Mouse (Mus musculus) ES-E14 (cell line): ENCODE data around the gene Scarb1. TPM values are rescaled to one million over a fixed set of nuclear protein-coding genes. Genes with fewer than 3 reads are reported as not detected.

Experiments
- DNase-seq: peaks from one replicate; pipeline ENCODE4 v3.0.0-alpha.2; 2013; ENCODE audit warnings: low read depth, low spot score
- H3K27ac ChIP-seq: 2 replicates; pipeline ENCODE4 v1.5.1; 2012; ENCODE audit warnings: low read depth, mild to moderate bottlenecking, low read length, moderate library complexity, mixed read lengths; ENCODE audit not compliant: poor library complexity, insufficient read depth, severe bottlenecking
- H3K36me3 ChIP-seq: 2 replicates; pipeline ENCODE4 v1.6.1; 2012; ENCODE audit warnings: mild to moderate bottlenecking, low read length, moderate library complexity, mixed read lengths; ENCODE audit not compliant: control insufficient read depth, poor library complexity, insufficient read depth, severe bottlenecking
- H3K4me1 ChIP-seq, 2 experiments: fragments of 150-350 bp in 1 of 2; sonication (generic) in 1 of 2; 2 replicates each; pipeline ENCODE4 v1.6.1; 2012; ENCODE audit warnings: low read length in 2 of 2, mild to moderate bottlenecking in 1 of 2, mixed read lengths in 1 of 2; ENCODE audit not compliant: control insufficient read depth in 2 of 2, insufficient read depth in 2 of 2, poor library complexity in 1 of 2
- H3K4me3 ChIP-seq, 2 experiments: fragments of 150-350 bp in 1 of 2; sonication (generic) in 1 of 2; 2 replicates each; pipeline ENCODE4 v1.5.1; 2012; ENCODE audit warnings: low read length in 2 of 2, low read depth in 1 of 2, mild to moderate bottlenecking in 1 of 2, mixed read lengths in 1 of 2; ENCODE audit not compliant: insufficient read depth in 1 of 2, poor library complexity in 1 of 2, severe bottlenecking in 1 of 2
- H3K9ac ChIP-seq: 2 replicates; pipeline ENCODE4 v1.6.1; 2012; ENCODE audit warnings: low read depth, mild to moderate bottlenecking, low read length, mixed read lengths; ENCODE audit not compliant: poor library complexity, insufficient read depth, severe bottlenecking
- H3K9me3 ChIP-seq: fragments of 150-350 bp; sonication (generic); 2 replicates; pipeline ENCODE4 v1.6.1; 2012; ENCODE audit warnings: low read depth, mild to moderate bottlenecking, low read length; ENCODE audit not compliant: control insufficient read depth, insufficient read depth
- CHD2 ChIP-seq: IDR thresholded peaks from 2 replicates; pipeline ENCODE4 v1.6.1; 2014; ENCODE audit warnings: mild to moderate bottlenecking, low read depth, low read length, inconsistent platforms
- HCFC1 ChIP-seq: IDR thresholded peaks from 2 replicates; pipeline ENCODE4 v1.6.1; 2012; ENCODE audit warnings: low read length, inconsistent platforms, borderline replicate concordance; ENCODE audit not compliant: insufficient read depth
- MAFK ChIP-seq: IDR thresholded peaks from 2 replicates; pipeline ENCODE4 v1.6.1; 2014; ENCODE audit warnings: mild to moderate bottlenecking, low read depth, low read length, inconsistent platforms; ENCODE audit not compliant: insufficient read depth
- ZC3H11A ChIP-seq: IDR thresholded peaks from 2 replicates; pipeline ENCODE4 v1.6.1; 2012; ENCODE audit warnings: low read depth, mild to moderate bottlenecking, inconsistent platforms, low read length, borderline replicate concordance
- ZNF384 ChIP-seq: IDR thresholded peaks from 2 replicates; pipeline ENCODE4 v1.6.1; 2012; ENCODE audit warnings: low read depth, low read length, inconsistent platforms
- in situ Hi-C, 2 experiments: fragments of 600-800 bp; cut with MboI; formaldehyde crosslinking; loops; one replicate each; pipeline ENCODE4 v1.15.1; 2025; ENCODE audit warnings: low sequenced_read_pairs in 2 of 2, inconsistent platforms in 1 of 2; ENCODE audit not compliant: unreplicated experiment in 2 of 2
- total RNA-seq: library from RNA; depleted of rRNA; stranded (reverse); fragments of 300-350 nt; gene quantifications from 2 replicates; pipeline ENCODE4 v1.2.3, GENCODE M21; 2012

The Scarb1 gene
- total RNA-seq, 1 experiment = 28.8 TPM

DNA sequence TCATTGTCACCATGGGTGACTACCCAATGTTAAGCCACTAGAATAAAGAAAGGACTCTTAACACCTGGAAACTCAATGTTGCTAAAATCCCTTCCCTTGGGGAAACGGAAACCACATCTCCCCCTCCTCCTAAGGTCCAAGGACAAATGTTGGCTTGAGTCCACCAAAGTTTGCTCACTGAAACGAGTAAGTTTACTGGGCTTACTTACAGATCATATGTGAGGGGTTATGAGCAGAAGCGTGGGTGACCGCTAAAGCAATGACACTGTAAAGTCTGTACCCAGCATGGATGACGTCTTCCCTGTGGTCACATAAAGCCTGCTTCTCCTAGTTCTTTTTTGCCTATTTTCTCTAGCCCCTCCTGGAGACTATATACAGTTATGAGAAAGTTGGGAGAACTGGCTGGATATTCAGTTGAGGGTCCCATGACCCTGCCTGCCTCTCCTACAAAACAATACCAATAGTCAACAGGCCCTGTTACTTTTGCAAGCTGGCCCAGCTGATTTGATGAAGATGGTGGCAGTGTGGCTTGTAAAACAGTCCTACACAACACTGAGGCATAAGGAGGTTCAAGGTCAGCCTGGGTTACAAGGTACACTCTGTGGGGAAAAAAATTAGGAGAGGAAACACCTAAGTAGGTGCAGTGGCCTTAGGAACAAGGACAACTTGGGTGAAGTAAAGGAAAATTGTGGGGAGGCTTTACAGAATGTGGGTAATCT is 41.2 kb upstream of the Scarb1 start:
- TF ChIP-seq CHD2 (no peak), ZC3H11A (no peak), ZNF384 (no peak), MAFK (no peak), HCFC1 (no peak)
- no peak for DNase-seq
- no peak overlapping the region for H3K4me3 ChIP-seq
- in situ Hi-C loops = no loop called here
- no peak overlapping the region for H3K9ac ChIP-seq
- no peak overlapping the region for H3K27ac ChIP-seq
- no peaks in the 10 kb centered on the region for H3K4me1 ChIP-seq
- peaks cover 11% of the 10 kb centered on the region for H3K36me3 ChIP-seq
- H3K9me3 ChIP-seq = no peaks in the 10 kb centered on the region

DNA sequence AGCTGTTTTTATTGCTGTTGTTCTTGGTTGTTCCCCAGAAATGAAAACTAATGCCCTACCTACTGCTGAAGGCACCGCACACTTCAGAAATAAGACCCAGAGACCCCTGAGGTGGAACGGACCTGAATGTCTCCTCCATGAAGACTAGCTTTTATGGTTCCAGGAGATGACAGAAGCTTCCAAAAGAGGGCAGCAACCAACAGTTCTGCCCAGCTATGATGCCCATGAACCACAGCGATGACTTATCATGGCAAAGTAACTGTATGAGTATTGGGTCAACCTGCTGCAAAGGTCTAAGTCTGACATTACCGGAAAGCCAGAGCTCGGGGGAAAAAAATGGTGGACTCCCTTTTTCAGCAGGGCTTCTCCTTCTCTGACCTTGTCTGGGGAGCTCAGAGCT is 38.0 kb upstream of the Scarb1 start:
- H3K9ac ChIP-seq = no peak overlapping the region
- H3K9me3 ChIP-seq = no peaks in the 10 kb centered on the region
- H3K4me3 ChIP-seq = no peak overlapping the region
- DNase-seq = no peak
- H3K27ac ChIP-seq = no peak overlapping the region
- H3K36me3 ChIP-seq = no peaks in the 10 kb centered on the region
- H3K4me1 ChIP-seq = no peaks in the 10 kb centered on the region
- TF ChIP-seq MAFK = no peak
- no peak for TF ChIP-seq ZNF384
- TF ChIP-seq ZC3H11A = no peak
- TF ChIP-seq HCFC1 = no peak
- TF ChIP-seq CHD2 = no peak
- in situ Hi-C loops = no loop called here

DNA sequence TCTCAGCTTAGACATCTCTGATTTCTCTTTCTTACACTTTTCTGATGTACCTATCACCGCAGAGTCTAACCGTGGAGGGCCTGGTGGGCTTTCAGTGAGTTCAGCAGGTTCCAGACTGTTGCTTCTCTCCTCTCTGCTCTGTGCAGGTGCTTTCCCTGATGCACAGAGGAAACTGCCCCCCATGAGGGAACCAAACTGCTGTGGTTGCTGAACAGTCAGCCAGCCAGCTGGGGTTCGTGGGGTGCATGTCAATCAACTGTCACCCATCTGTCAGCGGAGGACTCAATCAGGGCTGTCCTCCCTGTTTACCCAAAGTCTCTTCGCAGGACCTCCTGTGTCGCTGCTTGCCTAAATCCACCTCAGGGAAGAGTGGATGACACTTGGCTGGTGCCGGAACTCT is 36.3 kb upstream of the Scarb1 start:
- DNase-seq = no peak
- Histone ChIP-seq H3K4me1 (no peaks in the 10 kb centered on the region), H3K9ac (no peak overlapping the region), H3K4me3 (no peak overlapping the region), H3K9me3 (no peaks in the 10 kb centered on the region), H3K27ac (no peak overlapping the region), H3K36me3 (no peaks in the 10 kb centered on the region)
- in situ Hi-C loops = no loop called here
- no peak for TF ChIP-seq ZC3H11A
- TF ChIP-seq MAFK = no peak
- TF ChIP-seq CHD2 = no peak
- no peak for TF ChIP-seq ZNF384
- TF ChIP-seq HCFC1 = no peak

DNA sequence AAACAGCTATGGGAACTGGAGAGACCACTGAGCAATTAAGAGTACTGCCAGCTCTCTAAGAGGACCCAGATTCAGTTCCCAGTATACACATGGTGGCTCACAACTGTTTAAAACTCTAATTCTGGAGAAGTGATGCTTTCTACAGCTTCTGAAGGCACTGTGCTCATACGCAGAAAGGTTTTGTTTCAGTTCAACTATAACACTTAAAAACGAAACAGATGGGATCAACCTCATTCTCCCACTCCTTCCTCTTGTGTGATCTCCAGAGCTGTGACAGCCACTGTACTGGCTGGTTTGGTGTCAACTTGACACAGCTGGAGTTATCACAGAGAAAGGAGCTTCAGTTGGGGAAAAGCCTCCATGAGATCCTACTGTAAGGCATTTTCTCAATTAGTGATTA is 35.0 kb upstream of the Scarb1 start:
- Histone ChIP-seq H3K36me3 (no peaks in the 10 kb centered on the region), H3K9me3 (no peaks in the 10 kb centered on the region), H3K9ac (no peak overlapping the region), H3K4me1 (no peaks in the 10 kb centered on the region), H3K4me3 (no peak overlapping the region), H3K27ac (no peak overlapping the region)
- DNase-seq = no peak
- TF ChIP-seq ZC3H11A = no peak
- TF ChIP-seq MAFK = no peak
- in situ Hi-C loops = no loop called here

DNA sequence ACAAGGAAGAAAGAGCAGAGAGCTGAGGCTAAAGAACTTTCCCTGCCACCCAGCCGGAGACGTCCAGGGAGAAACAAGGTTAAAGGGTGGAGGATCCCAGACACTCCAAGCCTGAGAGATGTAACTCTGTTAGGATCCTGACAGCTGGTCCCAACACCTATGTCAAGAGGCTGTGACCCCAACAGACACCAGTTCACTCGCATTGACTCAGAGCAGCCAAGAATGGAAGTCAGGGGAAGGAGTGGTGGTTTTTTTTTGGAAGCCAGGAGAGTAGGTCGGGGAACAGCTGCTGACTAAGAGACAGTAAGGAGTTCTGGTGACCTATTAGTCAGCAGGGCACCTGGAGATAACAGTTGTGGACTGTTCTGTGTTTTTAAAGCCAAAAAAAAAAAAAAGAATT is 31.1 kb upstream of the Scarb1 start:
- H3K9ac ChIP-seq = no peak overlapping the region
- H3K9me3 ChIP-seq = no peaks in the 10 kb centered on the region
- in situ Hi-C loops = no loop called here
- H3K27ac ChIP-seq = no peak overlapping the region
- no peak for DNase-seq
- no peaks in the 10 kb centered on the region for H3K4me1 ChIP-seq
- no peaks in the 10 kb centered on the region for H3K36me3 ChIP-seq
- H3K4me3 ChIP-seq = no peak overlapping the region
- no peak for TF ChIP-seq ZC3H11A
- TF ChIP-seq CHD2 = no peak
- TF ChIP-seq ZNF384 = no peak
- no peak for TF ChIP-seq MAFK
- TF ChIP-seq HCFC1 = no peak
